Mouse (Mus musculus) stomach, postnatal 0 days (tissue): ENCODE data around the gene Lpin2. TPM values are rescaled to one million over a fixed set of nuclear protein-coding genes. Genes with fewer than 3 reads are reported as not detected.

Source experiments
- ATAC-seq: fragments of 200-750 bp; cut with Nextera tagmentation; 2 replicates; pipeline ENCODE4 v1.8.0; 2017; ENCODE audit not compliant: low FRiP score, low TSS enrichment
- DNase-seq: peaks from one replicate; pipeline ENCODE4 v3.0.0-alpha.2; 2016; ENCODE audit warnings: low spot score
- H3K27ac ChIP-seq: fragments of 300-500 bp; sonication (generic); replicated peaks from 2 replicates; pipeline ENCODE4 v1.5.1; 2014; ENCODE audit warnings: mild to moderate bottlenecking, control low read depth
- H3K27me3 ChIP-seq: fragments of 300-500 bp; sonication (generic); 2 replicates; pipeline ENCODE4 v1.6.1; 2014; ENCODE audit warnings: low read length; ENCODE audit not compliant: control insufficient read depth, insufficient read depth
- H3K36me3 ChIP-seq: fragments of 300-500 bp; sonication (generic); 2 replicates; pipeline ENCODE4 v1.6.1; 2014; ENCODE audit warnings: low read length, mixed read lengths; ENCODE audit not compliant: control insufficient read depth, insufficient read depth
- H3K4me1 ChIP-seq: fragments of 300-500 bp; sonication (generic); replicated peaks from 2 replicates; pipeline ENCODE4 v1.6.1; 2014; ENCODE audit warnings: antibody characterized with exemption; ENCODE audit not compliant: control insufficient read depth, insufficient read depth
- H3K4me2 ChIP-seq: fragments of 300-500 bp; sonication (generic); replicated peaks from 2 replicates; pipeline ENCODE4 v1.6.1; 2014; ENCODE audit warnings: low read depth, mild to moderate bottlenecking, control low read depth, moderate library complexity
- H3K4me3 ChIP-seq: fragments of 300-500 bp; sonication (generic); 2 replicates; pipeline ENCODE4 v1.5.1; 2014; ENCODE audit warnings: low read depth, low read length, control low read depth
- H3K9ac ChIP-seq: fragments of 300-500 bp; sonication (generic); 2 replicates; pipeline ENCODE4 v1.6.1; 2014; ENCODE audit warnings: mild to moderate bottlenecking, low read length, control low read depth, mixed read lengths
- H3K9me3 ChIP-seq: fragments of 300-500 bp; sonication (generic); 2 replicates; pipeline ENCODE4 v1.6.1; 2016; ENCODE audit warnings: low read length; ENCODE audit not compliant: control insufficient read depth
- CTCF ChIP-seq: IDR thresholded peaks from 2 replicates; pipeline ENCODE4 v1.5.1; 2016; ENCODE audit warnings: antibody characterized with exemption, low read depth, mild to moderate bottlenecking, moderate library complexity
- EP300 ChIP-seq: optimal IDR thresholded peaks from 2 replicates; pipeline ENCODE3; 2016; ENCODE audit warnings: antibody characterized with exemption
- WGBS: fragments of 180-500 bp; shearing (Covaris S2); extraction: QIAGEN DNeasy Blood & Tissue Kit; methylation state at CpG from one replicate; pipeline ENCODE4 v1.1.7; 2014; 5-methylcytosine and 5-hydroxymethylcytosine counted together
- polyA plus RNA-seq: library from polyadenylated mRNA; unstranded; fragments of >200 nt; fragmentation: Nextera tagmentation; extraction: Ambion mirVana; gene quantifications from 2 replicates; pipeline ENCODE4 v1.2.1, GENCODE M21; 2015

The Lpin2 gene
- polyA plus RNA-seq, 1 experiment from 2014 or later = 22.6 TPM

DNA sequence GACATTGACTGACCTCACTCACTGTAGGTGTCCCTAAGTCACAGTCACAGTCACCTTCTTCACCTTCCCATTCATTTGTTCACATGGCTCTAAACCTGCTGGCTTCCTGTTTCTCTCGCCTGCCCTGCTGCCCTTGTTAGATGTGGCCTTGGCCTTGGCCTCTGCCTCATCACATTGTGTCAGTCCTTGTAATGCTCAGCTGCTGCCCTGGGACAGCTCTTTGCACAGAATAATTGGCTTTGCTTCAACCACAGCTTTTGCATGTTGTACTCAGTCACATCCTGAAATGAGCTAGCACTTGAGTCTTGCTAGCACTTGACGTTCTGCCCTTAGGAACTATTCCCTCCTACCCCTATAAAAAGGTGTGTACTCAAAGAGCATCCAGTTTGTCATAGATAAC lies 42.2 kb downstream of the Lpin2 start:
- H3K4me2 ChIP-seq = no peak overlapping the region
- no peak for TF ChIP-seq EP300
- TF ChIP-seq CTCF = no peak
- DNase-seq (no peak), ATAC-seq (no peak)
- H3K4me3 ChIP-seq = no peak overlapping the region
- WGBS = 58% methylated on average over 2 of the region's 2 CpGs
- no peaks in the 10 kb centered on the region for H3K27me3 ChIP-seq
- H3K27ac ChIP-seq = no peak overlapping the region
- H3K9ac ChIP-seq = no peak overlapping the region
- H3K36me3 ChIP-seq = no peaks in the 10 kb centered on the region
- no peaks in the 10 kb centered on the region for H3K4me1 ChIP-seq
- no peaks in the 10 kb centered on the region for H3K9me3 ChIP-seq

DNA sequence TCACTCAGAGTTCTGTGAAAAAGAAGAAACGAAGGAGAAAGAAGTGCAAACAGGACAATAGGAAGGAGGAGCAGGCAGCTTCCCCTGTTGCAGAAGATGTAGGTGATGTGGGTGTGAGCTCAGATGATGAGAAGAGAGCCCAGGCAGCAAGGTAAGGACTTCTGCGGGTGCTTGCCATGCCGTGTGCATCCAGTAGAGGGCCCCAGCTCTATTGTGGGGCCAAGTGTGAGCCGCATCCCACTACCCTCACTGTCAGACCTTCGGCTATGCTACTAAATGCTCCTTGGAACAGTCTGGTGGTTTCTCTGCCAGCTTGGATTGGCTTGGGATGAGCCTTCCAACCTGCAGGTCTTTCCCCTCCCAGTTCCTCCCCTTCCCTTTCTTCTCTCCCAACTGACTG lies 42.7 kb downstream of the Lpin2 start:
- Histone ChIP-seq H3K36me3 (no peaks in the 10 kb centered on the region), H3K27ac (no peak overlapping the region), H3K4me2 (no peak overlapping the region), H3K4me1 (no peaks in the 10 kb centered on the region), H3K9me3 (no peaks in the 10 kb centered on the region), H3K4me3 (no peak overlapping the region), H3K27me3 (no peaks in the 10 kb centered on the region), H3K9ac (no peak overlapping the region)
- peak; percentile 61 for TF ChIP-seq CTCF
- no peak for TF ChIP-seq EP300
- ATAC-seq (no peak), DNase-seq (peak; percentile 29)
- 46% methylated on average over 5 of the region's 5 CpGs for WGBS

DNA sequence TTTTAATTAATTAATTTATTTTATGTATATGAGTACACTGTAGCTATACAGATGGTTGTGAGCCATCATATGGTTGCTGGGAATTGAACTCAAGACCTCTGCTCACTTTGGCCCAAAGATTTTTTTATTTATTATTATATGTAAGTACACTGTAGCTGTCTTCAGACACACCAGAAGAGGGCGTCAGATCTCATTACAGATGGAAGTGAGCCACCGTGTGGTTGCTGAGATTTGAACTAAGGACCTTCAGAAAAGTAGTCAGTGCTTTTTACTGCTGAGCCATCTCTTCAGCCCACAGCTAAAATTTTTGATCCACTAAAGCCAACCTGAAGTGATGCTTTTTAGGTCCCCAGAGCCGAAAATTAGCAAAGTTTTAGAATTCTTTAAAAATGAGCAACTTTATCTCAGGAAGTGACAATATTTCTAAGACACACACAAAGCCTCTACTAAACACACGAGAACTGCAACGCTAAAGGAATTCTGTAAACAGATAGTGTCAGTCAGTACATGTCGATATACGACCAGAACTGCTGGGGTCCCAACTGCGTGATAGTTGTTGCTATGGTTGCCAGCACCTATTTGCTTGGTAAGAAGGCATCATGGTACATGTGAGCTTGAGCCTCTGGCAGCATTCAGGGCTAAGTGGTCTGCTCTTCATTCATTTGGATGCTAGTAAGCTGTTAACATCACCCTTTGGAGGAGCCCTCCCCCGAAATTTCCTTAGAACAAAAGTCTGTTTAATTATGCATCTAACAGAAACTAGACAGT lies 45.0 kb downstream of the Lpin2 start:
- TF ChIP-seq CTCF (no peak), EP300 (no peak)
- Histone ChIP-seq H3K4me2 (no peak overlapping the region), H3K36me3 (0 out of 2 replicates have a peak, but pooled peaks cover 4% of the 10 kb centered on the region), H3K9me3 (no peaks in the 10 kb centered on the region), H3K9ac (no peak overlapping the region), H3K4me1 (no peaks in the 10 kb centered on the region), H3K4me3 (no peak overlapping the region), H3K27me3 (no peaks in the 10 kb centered on the region), H3K27ac (no peak overlapping the region)
- DNase-seq = no peak
- ATAC-seq = no peak
- WGBS = 81% methylated on average over 9 of the region's 9 CpGs

- Histone ChIP-seq H3K27me3 (no peaks in the 10 kb centered on the region), H3K27ac (no peak overlapping the region), H3K9me3 (no peaks in the 10 kb centered on the region), H3K9ac (no peak overlapping the region), H3K4me1 (no peaks in the 10 kb centered on the region), H3K36me3 (0 out of 2 replicates have a peak, but pooled peaks cover 4% of the 10 kb centered on the region), H3K4me3 (no peak overlapping the region), H3K4me2 (no peak overlapping the region)
- TF ChIP-seq EP300 (no peak), CTCF (no peak)
- 85% methylated on average over 7 of the region's 7 CpGs for WGBS
- DNase-seq (no peak), ATAC-seq (no peak)
Observed at GRCm38 (mm10) chr17:71228651-71229050, 46.3 kb downstream of the Lpin2 start.

DNA sequence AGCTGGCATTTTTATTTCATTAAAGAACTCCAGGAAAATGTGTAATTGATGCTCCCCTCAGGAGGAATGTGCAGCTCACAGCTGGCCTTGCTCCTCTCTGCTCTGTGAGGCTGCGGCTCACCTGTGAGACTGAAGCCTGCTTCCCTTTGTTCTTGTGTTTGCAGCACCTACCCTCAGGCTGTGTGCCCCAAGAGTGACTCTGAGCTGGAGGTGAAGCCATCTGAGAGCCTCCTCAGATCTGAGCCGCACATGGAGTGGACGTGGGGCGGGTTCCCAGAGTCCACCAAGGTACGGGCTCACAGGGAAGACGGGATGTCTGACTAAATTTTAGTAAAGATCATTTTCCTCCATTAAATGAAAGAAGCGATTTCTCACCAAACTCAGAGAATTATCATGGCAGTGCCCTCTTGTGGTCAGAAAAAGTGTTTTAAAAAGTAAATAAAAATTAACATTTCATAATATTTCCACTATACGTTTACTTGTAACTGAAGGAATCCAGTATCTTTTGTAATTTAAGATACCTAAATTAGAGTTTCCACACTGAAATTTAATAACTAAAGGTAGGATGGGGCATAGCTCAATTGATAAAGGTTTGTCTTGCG lies 47.8 kb downstream of the Lpin2 start:
- Histone ChIP-seq H3K4me1 (no peaks in the 10 kb centered on the region), H3K27me3 (no peaks in the 10 kb centered on the region), H3K4me3 (no peak overlapping the region), H3K9me3 (no peaks in the 10 kb centered on the region), H3K4me2 (no peak overlapping the region), H3K36me3 (peaks cover 4% of the 10 kb centered on the region; the same call in 1 of the 2 replicates), H3K9ac (no peak overlapping the region), H3K27ac (no peak overlapping the region)
- 54% methylated on average over 9 of the region's 9 CpGs for WGBS
- no peak for DNase-seq
- TF ChIP-seq EP300 (no peak), CTCF (peak; percentile 63)
- no peak for ATAC-seq

- Histone ChIP-seq H3K27ac (no peak overlapping the region), H3K36me3 (peaks cover 4% of the 10 kb centered on the region), H3K4me3 (no peak overlapping the region), H3K4me2 (no peak overlapping the region), H3K9ac (no peak overlapping the region), H3K27me3 (no peaks in the 10 kb centered on the region), H3K9me3 (no peaks in the 10 kb centered on the region), H3K4me1 (no peaks in the 10 kb centered on the region)
- no peak for TF ChIP-seq EP300
- TF ChIP-seq CTCF = 0 out of 2 replicates have a peak, but pooled peaks have one; percentile 17
- ATAC-seq (no peak), DNase-seq (no peak)
- 96% methylated on average over 2 of the region's 2 CpGs for WGBS
Observed at GRCm38 (mm10) chr17:71231998-71232397, 49.6 kb downstream of the Lpin2 start.
